Mouse (Mus musculus) heart, embryonic 13.5 days (tissue): ENCODE data around the gene Olfr293. TPM values are rescaled to one million over a fixed set of nuclear protein-coding genes. Genes with fewer than 3 reads are reported as not detected.

Experiments
- ATAC-seq: fragments of 200-750 bp; cut with Nextera tagmentation; 2 replicates; pipeline ENCODE4 v1.8.0; 2017; ENCODE audit warnings: moderate TSS enrichment; ENCODE audit not compliant: insufficient number of reproducible peaks, low FRiP score, low TSS enrichment; ENCODE audit errors: extremely low read depth
- H3K27ac ChIP-seq: fragments of 300-500 bp; sonication (generic); replicated peaks from 2 replicates; pipeline ENCODE4 v1.5.1; 2015; ENCODE audit warnings: moderate library complexity, mild to moderate bottlenecking, inconsistent platforms
- H3K27me3 ChIP-seq: fragments of 300-500 bp; sonication (generic); replicated peaks from 2 replicates; pipeline ENCODE4 v1.6.1; 2015; ENCODE audit warnings: mild to moderate bottlenecking, inconsistent platforms
- H3K36me3 ChIP-seq: fragments of 300-500 bp; sonication (generic); 2 replicates; pipeline ENCODE4 v1.6.1; 2015; ENCODE audit warnings: mild to moderate bottlenecking, inconsistent platforms
- H3K4me1 ChIP-seq: fragments of 300-500 bp; sonication (generic); 2 replicates; pipeline ENCODE4 v1.6.1; 2015; ENCODE audit warnings: inconsistent platforms
- H3K4me2 ChIP-seq: fragments of 300-500 bp; sonication (generic); 2 replicates; pipeline ENCODE4 v1.6.1; 2015; ENCODE audit warnings: inconsistent platforms, mild to moderate bottlenecking, moderate library complexity
- H3K4me3 ChIP-seq: fragments of 300-500 bp; sonication (generic); 2 replicates; pipeline ENCODE4 v1.5.1; 2015; ENCODE audit warnings: moderate library complexity, mild to moderate bottlenecking, inconsistent platforms
- H3K9ac ChIP-seq: fragments of 300-500 bp; sonication (generic); 2 replicates; pipeline ENCODE4 v1.6.1; 2015; ENCODE audit warnings: inconsistent platforms, mild to moderate bottlenecking, moderate library complexity
- H3K9me3 ChIP-seq: fragments of 300-500 bp; sonication (generic); 2 replicates; pipeline ENCODE4 v1.6.1; 2016; ENCODE audit warnings: inconsistent platforms
- WGBS: fragments of 180-500 bp; shearing (Covaris S2); methylation state at CpG from one replicate; pipeline ENCODE4 v1.1.7; 2015; ENCODE audit warnings: mixed read lengths; 5-methylcytosine and 5-hydroxymethylcytosine counted together
- polyA plus RNA-seq: library from polyadenylated mRNA; unstranded; fragments of >200 nt; fragmentation: Nextera tagmentation; extraction: Ambion mirVana; gene quantifications from 2 replicates; pipeline ENCODE4 v1.2.1, GENCODE M21; 2015

Gene Olfr293
- not detected in 2 replicates for polyA plus RNA-seq

DNA sequence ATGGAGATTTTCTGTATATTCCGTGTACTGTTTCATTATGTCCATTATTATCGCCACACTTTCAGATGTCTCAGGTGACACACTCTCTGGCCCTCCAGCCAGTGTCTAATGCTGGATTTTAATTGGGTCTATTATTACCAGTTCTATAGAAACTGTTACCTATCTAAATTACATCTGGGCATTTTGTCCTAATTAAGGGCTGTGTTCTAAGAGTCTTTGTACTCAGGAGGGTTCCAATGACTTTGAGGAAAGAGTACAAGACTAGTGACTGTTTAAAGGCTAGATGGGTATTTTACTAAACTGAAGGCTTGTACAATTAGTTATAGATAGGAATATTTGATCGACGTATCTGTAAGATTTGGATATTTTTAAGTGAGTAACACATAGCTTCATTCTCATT lies at the start of gene Olfr293:
Gene Olfr293 (plus strand): TSS at position 301 of the 400 bp plus-strand sequence.
- ATAC-seq, result no peak
- Histone ChIP-seq H3K36me3 (no peaks in the 10 kb centered on the region), H3K4me3 (no peak within 1 kb of the TSS), H3K27me3 (no peaks in the 10 kb centered on the region), H3K4me1 (no peaks in the 10 kb centered on the region), H3K27ac (no peak within 1 kb of the TSS), H3K4me2 (no peak within 1 kb of the TSS), H3K9me3 (no peaks in the 10 kb centered on the region), H3K9ac (no peak within 1 kb of the TSS)
- 78% methylated on average over 4 of the region's 4 CpGs for WGBS

DNA sequence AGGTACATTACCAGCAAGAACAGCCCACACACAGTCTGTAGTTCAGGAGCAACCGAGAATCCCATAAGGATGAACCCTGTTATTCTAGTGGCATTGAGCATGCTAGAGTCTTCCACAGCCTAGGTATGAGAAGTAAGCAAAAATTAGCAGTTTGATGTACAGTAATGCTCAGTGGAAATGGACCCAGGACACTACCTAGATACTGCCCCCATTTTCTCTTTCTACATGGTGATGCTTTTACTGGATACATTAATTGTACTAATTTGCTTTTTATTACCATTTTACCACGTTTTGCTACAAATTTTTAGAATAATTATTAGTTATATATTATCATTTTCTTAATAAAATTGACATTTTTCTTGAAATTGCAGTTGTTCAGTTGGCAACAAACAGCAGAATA lies 32.3 kb upstream of the Olfr293 start, which contains the start of gene Olfr294:
Gene Olfr294 (minus strand): TSS at position 101 of the 400 bp plus-strand sequence.
- H3K4me3 ChIP-seq, result no peak within 1 kb of the TSS
- no peaks in the 10 kb centered on the region for H3K4me1 ChIP-seq
- 42% methylated on average over 2 of the region's 2 CpGs for WGBS
- no peak for ATAC-seq
- H3K9me3 ChIP-seq, result no peaks in the 10 kb centered on the region
- no peaks in the 10 kb centered on the region for H3K27me3 ChIP-seq
- H3K4me2 ChIP-seq, result no peak within 1 kb of the TSS
- no peak within 1 kb of the TSS for H3K9ac ChIP-seq
- H3K27ac ChIP-seq, result no peak within 1 kb of the TSS
- H3K36me3 ChIP-seq, result no peaks in the 10 kb centered on the region

DNA sequence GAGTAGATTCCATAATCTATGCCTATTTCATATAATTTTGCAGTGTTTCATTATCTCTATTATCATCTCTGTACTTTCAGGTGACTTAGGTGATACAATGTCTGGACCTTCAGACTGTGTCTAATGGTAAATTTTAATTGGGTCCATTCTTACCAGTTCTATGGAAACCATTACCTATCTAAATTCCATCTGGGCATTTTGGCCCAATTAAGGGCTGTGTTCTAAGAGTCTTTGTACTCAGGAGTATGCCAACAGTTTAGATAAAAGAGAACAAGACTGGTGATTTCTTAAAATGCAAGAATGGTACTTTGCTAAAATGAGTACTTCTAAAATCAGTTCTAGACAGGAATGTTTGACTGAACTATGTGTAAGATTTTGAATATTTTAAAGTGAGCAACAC lies 39.2 kb downstream of the Olfr293 start, which contains the start of gene Olfr292:
Gene Olfr292 (plus strand): TSS at position 301 of the 400 bp plus-strand sequence.
- no peaks in the 10 kb centered on the region for H3K36me3 ChIP-seq
- no peak within 1 kb of the TSS for H3K4me2 ChIP-seq
- no peak within 1 kb of the TSS for H3K27ac ChIP-seq
- no peaks in the 10 kb centered on the region for H3K4me1 ChIP-seq
- no peak for ATAC-seq
- no peak within 1 kb of the TSS for H3K9ac ChIP-seq
- H3K9me3 ChIP-seq, result no peaks in the 10 kb centered on the region; the same call in 1 of the 2 replicates
- no peak within 1 kb of the TSS for H3K4me3 ChIP-seq
- no peaks in the 10 kb centered on the region for H3K27me3 ChIP-seq

Other genes starting within 250 kb of the Olfr293 start
- not detected in 2 replicates for gene Olfr301, start 245.2 kb upstream of the Olfr293 start, polyA plus RNA-seq
- not detected in 2 replicates for gene Olfr299, start 189.1 kb upstream of the Olfr293 start, polyA plus RNA-seq
- gene Olfr298, start 156.6 kb upstream of the Olfr293 start, polyA plus RNA-seq, result not detected in 2 replicates
- not detected in 2 replicates for gene Olfr297, start 129.1 kb upstream of the Olfr293 start, polyA plus RNA-seq
- not detected in 2 replicates for gene Olfr295, start 65.2 kb upstream of the Olfr293 start, polyA plus RNA-seq
- not detected in 2 replicates for gene Olfr294, start 32.4 kb upstream of the Olfr293 start, polyA plus RNA-seq
- not detected in 2 replicates for gene Olfr292, start 39.3 kb downstream of the Olfr293 start, polyA plus RNA-seq
- gene Folh1, start 126.9 kb downstream of the Olfr293 start, polyA plus RNA-seq, result 0.05 TPM in 1 of 2 replicates, not detected in the other
- gene Vmn2r77, start 146.0 kb downstream of the Olfr293 start, polyA plus RNA-seq, result not detected in 2 replicates